Mouse (Mus musculus) leukemia stem cell, adult 10-12 weeks (primary cell): Measurements from ENCODE around the gene Dach2. TPM values are rescaled to one million over a fixed set of nuclear protein-coding genes. Genes with fewer than 3 reads are reported as not detected.

Source experiments
- polyA plus RNA-seq: library from polyadenylated mRNA; stranded (reverse); fragments of >175 nt; gene quantifications from 2 replicates; pipeline ENCODE4 v1.2.3, GENCODE M21; 2012; ENCODE audit warnings: low replicate concordance

The Dach2 gene
- polyA plus RNA-seq, result not detected in 2 replicates

GRCm38 (mm10) chrX:113297404-113297803 is at the start of gene Dach2:
Gene Dach2, plus strand, starts transcription at chrX:113297510.

Other genes with a start within 250 kb of the Dach2 start
- gene Chm, start 112.0 kb upstream of the Dach2 start, polyA plus RNA-seq, result 0.24 and 1.4 TPM in 2 replicates